Mouse (Mus musculus) thymus, postnatal 10 days (tissue): ENCODE results near the gene Inpp4a.

Experiments
- DNase-seq, 2 experiments: peaks; one replicate each; pipeline ENCODE4 v3.0.0; 2021; ENCODE audit warnings: low spot score in 2 of 2

Inpp4a gene

GRCm38 (mm10) chr1:37322690-37323089, 23.0 kb downstream of the Inpp4a start:
- no peak for DNase-seq

- DNase-seq: no peak
Measured at GRCm38 (mm10) chr1:37323208-37323607, 23.5 kb downstream of the Inpp4a start.

- DNase-seq: no peak
Measured at GRCm38 (mm10) chr1:37324569-37324968, 24.9 kb downstream of the Inpp4a start.

- no peak for DNase-seq
Measured at GRCm38 (mm10) chr1:37327311-37327710, 27.6 kb downstream of the Inpp4a start.

GRCm38 (mm10) chr1:37329132-37329531, 29.5 kb downstream of the Inpp4a start:
- DNase-seq: no peak

GRCm38 (mm10) chr1:37329831-37330230, 30.2 kb downstream of the Inpp4a start:
- DNase-seq: no peak

- no peak for DNase-seq
Measured at GRCm38 (mm10) chr1:37332756-37333155, 33.1 kb downstream of the Inpp4a start.

GRCm38 (mm10) chr1:37333741-37334440, 34.2 kb downstream of the Inpp4a start:
- no peak for DNase-seq

- DNase-seq: no peak
Measured at GRCm38 (mm10) chr1:37336022-37336421, 36.4 kb downstream of the Inpp4a start.

- DNase-seq: no peak
Measured at GRCm38 (mm10) chr1:37336794-37337193, 37.1 kb downstream of the Inpp4a start.

GRCm38 (mm10) chr1:37337273-37337672, 37.6 kb downstream of the Inpp4a start:
- DNase-seq: no peak

GRCm38 (mm10) chr1:37339144-37339543, 39.5 kb downstream of the Inpp4a start:
- no peak for DNase-seq

GRCm38 (mm10) chr1:37341347-37341746, 41.7 kb downstream of the Inpp4a start:
- DNase-seq: no peak

- DNase-seq: no peak
Measured at GRCm38 (mm10) chr1:37341914-37342313, 42.2 kb downstream of the Inpp4a start.

- DNase-seq: no peak
Measured at GRCm38 (mm10) chr1:37342524-37342923, 42.9 kb downstream of the Inpp4a start.

GRCm38 (mm10) chr1:37343265-37343664, 43.6 kb downstream of the Inpp4a start:
- no peak for DNase-seq

GRCm38 (mm10) chr1:37344223-37344916, 44.7 kb downstream of the Inpp4a start:
- DNase-seq: no peak

GRCm38 (mm10) chr1:37347361-37348080, 47.9 kb downstream of the Inpp4a start:
- no peak for DNase-seq

GRCm38 (mm10) chr1:37350886-37351651, 51.4 kb downstream of the Inpp4a start:
- no peak for DNase-seq

GRCm38 (mm10) chr1:37351961-37352360, 52.3 kb downstream of the Inpp4a start:
- no peak for DNase-seq

GRCm38 (mm10) chr1:37353456-37353855, 53.8 kb downstream of the Inpp4a start:
- no peak for DNase-seq

- DNase-seq: no peak
Measured at GRCm38 (mm10) chr1:37355492-37355891, 55.8 kb downstream of the Inpp4a start.
